Mouse (Mus musculus): ENCODE measurements at regions not wholly inside any gene's neighbourhood (a gene's known extent, or its start where the extent isn't known, plus 50 kb on each side); places are given as distances from the start of the nearest gene placed in this dataset.

- Histone ChIP-seq H3K9ac (replicated peaks; ENCODE audit: low read depth, low read length) (no peak overlapping the region), H3K36me3 (replicated peaks; ENCODE audit: control insufficient read depth, insufficient read depth, low read length) (no peaks in the 10 kb centered on the region), H3K9me3 (replicated peaks; ENCODE audit: control insufficient read depth, low read length) (no peaks in the 10 kb centered on the region), H3K4me2 (ENCODE audit: low read depth, low read length) (no peak overlapping the region), H3K27ac (ENCODE audit: low read depth) (no peak overlapping the region), H3K4me3 (ENCODE audit: low read depth, low read length) (no peak overlapping the region), H3K27me3 (ENCODE audit: control insufficient read depth, insufficient read depth, low read length) (no peaks in the 10 kb centered on the region), H3K4me1 (ENCODE audit: control insufficient read depth, insufficient read depth) (no peaks in the 10 kb centered on the region)
- DNase-seq (ENCODE audit: low spot score): no peak
- ATAC-seq (ENCODE audit: insufficient read depth, low read depth): no peak
- TF ChIP-seq CTCF (IDR thresholded peaks at IDR 0.05; ENCODE audit: low read depth) (no peak), EP300 (IDR thresholded peaks at IDR 0.05; ENCODE audit: low read depth) (no peak)
- WGBS: 47% methylated on average over 1 of the region's 1 CpGs
Measured at GRCm38 (mm10) chr2:148206633-148207032, 159.9 kb upstream of the Foxa2 start.

DNA sequence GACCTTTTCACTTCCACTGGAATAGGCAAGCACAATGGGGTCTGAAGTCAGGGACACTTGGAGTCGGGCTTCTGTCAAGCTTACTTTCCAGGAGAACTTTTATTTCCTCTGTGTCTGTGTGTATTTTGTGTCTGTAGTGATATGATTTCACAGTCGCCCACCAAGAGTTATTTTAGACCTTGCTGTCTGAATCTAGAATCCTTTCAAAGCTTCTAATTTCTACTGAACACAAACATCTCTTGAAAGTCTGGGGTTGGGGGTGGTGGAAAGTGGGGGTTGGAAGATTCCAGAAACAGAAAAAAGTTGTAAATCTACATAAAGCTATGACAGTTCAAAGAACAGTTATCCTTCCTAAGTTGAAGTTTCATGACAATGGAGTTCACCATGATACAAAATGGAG, 164.0 kb upstream of the Foxa2 start:
- Histone ChIP-seq H3K9me3 (replicated peaks; ENCODE audit: control insufficient read depth, low read length) (no peaks in the 10 kb centered on the region), H3K36me3 (replicated peaks; ENCODE audit: control insufficient read depth, insufficient read depth, low read length) (no peaks in the 10 kb centered on the region), H3K4me3 (ENCODE audit: low read depth, low read length) (no peak overlapping the region), H3K27ac (ENCODE audit: low read depth) (no peak overlapping the region), H3K27me3 (ENCODE audit: control insufficient read depth, insufficient read depth, low read length) (no peaks in the 10 kb centered on the region), H3K9ac (replicated peaks; ENCODE audit: low read depth, low read length) (no peak overlapping the region), H3K4me1 (ENCODE audit: control insufficient read depth, insufficient read depth) (no peaks in the 10 kb centered on the region), H3K4me2 (ENCODE audit: low read depth, low read length) (no peak overlapping the region)
- ATAC-seq (ENCODE audit: insufficient read depth, low read depth) (no peak), DNase-seq (ENCODE audit: low spot score) (no peak)
- 56% methylated on average over 2 of the region's 2 CpGs for WGBS
- TF ChIP-seq CTCF (IDR thresholded peaks at IDR 0.05; ENCODE audit: low read depth): no peak
- no peak for TF ChIP-seq EP300 (IDR thresholded peaks at IDR 0.05; ENCODE audit: low read depth)

GRCm38 (mm10) chr2:148217136-148217535, 170.4 kb upstream of the Foxa2 start:
- Histone ChIP-seq H3K9ac (replicated peaks; ENCODE audit: low read depth, low read length) (no peak overlapping the region), H3K9me3 (replicated peaks; ENCODE audit: control insufficient read depth, low read length) (no peaks in the 10 kb centered on the region), H3K4me1 (ENCODE audit: control insufficient read depth, insufficient read depth) (no peaks in the 10 kb centered on the region), H3K36me3 (replicated peaks; ENCODE audit: control insufficient read depth, insufficient read depth, low read length) (no peaks in the 10 kb centered on the region), H3K4me3 (ENCODE audit: low read depth, low read length) (no peak overlapping the region), H3K27ac (ENCODE audit: low read depth) (no peak overlapping the region), H3K27me3 (ENCODE audit: control insufficient read depth, insufficient read depth, low read length) (no peaks in the 10 kb centered on the region), H3K4me2 (ENCODE audit: low read depth, low read length) (no peak overlapping the region)
- TF ChIP-seq CTCF (IDR thresholded peaks at IDR 0.05; ENCODE audit: low read depth): no peak
- TF ChIP-seq EP300 (IDR thresholded peaks at IDR 0.05; ENCODE audit: low read depth): no peak
- ATAC-seq (ENCODE audit: insufficient read depth, low read depth) (no peak), DNase-seq (ENCODE audit: low spot score) (no peak)
- whole genome bisulfite sequencing: 67% methylated on average over 4 of the region's 4 CpGs

GRCm38 (mm10) chr2:148233691-148234300, 161.3 kb upstream of the Sstr4 start:
- Histone ChIP-seq H3K4me2 (ENCODE audit: low read depth, low read length) (no peak overlapping the region), H3K4me3 (ENCODE audit: low read depth, low read length) (no peak overlapping the region), H3K4me1 (ENCODE audit: control insufficient read depth, insufficient read depth) (no peaks in the 10 kb centered on the region), H3K9me3 (replicated peaks; ENCODE audit: control insufficient read depth, low read length) (no peaks in the 10 kb centered on the region), H3K27me3 (ENCODE audit: control insufficient read depth, insufficient read depth, low read length) (no peaks in the 10 kb centered on the region), H3K36me3 (replicated peaks; ENCODE audit: control insufficient read depth, insufficient read depth, low read length) (no peaks in the 10 kb centered on the region), H3K27ac (ENCODE audit: low read depth) (no peak overlapping the region), H3K9ac (replicated peaks; ENCODE audit: low read depth, low read length) (no peak overlapping the region)
- WGBS: 83% methylated on average over 1 of the region's 1 CpGs
- DNase-seq (ENCODE audit: low spot score): no peak
- ATAC-seq (ENCODE audit: insufficient read depth, low read depth): no peak
- TF ChIP-seq EP300 (IDR thresholded peaks at IDR 0.05; ENCODE audit: low read depth) (no peak), CTCF (IDR thresholded peaks at IDR 0.05; ENCODE audit: low read depth) (no peak)

DNA sequence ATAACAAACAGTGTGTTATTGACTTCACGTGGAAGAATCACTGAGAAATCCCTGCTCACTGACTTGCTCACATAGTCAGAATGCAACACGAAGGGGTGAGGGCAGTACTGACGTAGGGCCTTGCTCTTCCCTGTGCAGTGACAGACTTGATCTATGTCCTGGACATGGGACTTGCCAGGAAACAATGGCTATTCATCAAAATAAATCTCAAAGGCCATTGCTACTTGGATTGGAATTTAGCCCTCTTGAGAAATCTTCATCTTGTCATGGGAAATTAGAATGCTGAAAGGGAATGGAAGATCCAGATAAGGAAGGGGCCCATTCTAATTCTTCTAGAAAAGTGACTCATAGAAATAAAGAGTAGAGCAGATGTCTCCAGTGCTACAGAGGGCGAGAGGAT, 158.0 kb upstream of the Sstr4 start:
- Histone ChIP-seq H3K27me3 (ENCODE audit: control insufficient read depth, insufficient read depth, low read length) (no peaks in the 10 kb centered on the region), H3K4me3 (ENCODE audit: low read depth, low read length) (no peak overlapping the region), H3K9me3 (replicated peaks; ENCODE audit: control insufficient read depth, low read length) (no peaks in the 10 kb centered on the region), H3K27ac (ENCODE audit: low read depth) (no peak overlapping the region), H3K4me2 (ENCODE audit: low read depth, low read length) (no peak overlapping the region), H3K9ac (replicated peaks; ENCODE audit: low read depth, low read length) (no peak overlapping the region), H3K36me3 (replicated peaks; ENCODE audit: control insufficient read depth, insufficient read depth, low read length) (no peaks in the 10 kb centered on the region), H3K4me1 (ENCODE audit: control insufficient read depth, insufficient read depth) (no peaks in the 10 kb centered on the region)
- TF ChIP-seq EP300 (IDR thresholded peaks at IDR 0.05; ENCODE audit: low read depth) (no peak), CTCF (IDR thresholded peaks at IDR 0.05; ENCODE audit: low read depth) (no peak)
- DNase-seq (ENCODE audit: low spot score) (no peak), ATAC-seq (ENCODE audit: insufficient read depth, low read depth) (no peak)
- WGBS: 71% methylated on average over 4 of the region's 4 CpGs

GRCm38 (mm10) chr2:148239046-148239445, 156.1 kb upstream of the Sstr4 start:
- TF ChIP-seq CTCF (IDR thresholded peaks at IDR 0.05; ENCODE audit: low read depth): no peak
- no peak for TF ChIP-seq EP300 (IDR thresholded peaks at IDR 0.05; ENCODE audit: low read depth)
- 18% methylated on average over 3 of the region's 3 CpGs for WGBS
- no peak overlapping the region for H3K27ac ChIP-seq (ENCODE audit: low read depth)

More at GRCm38 (mm10) chr2:148239046-148239445, 156.1 kb upstream of the Sstr4 start:
- no peak overlapping the region for H3K4me2 ChIP-seq (ENCODE audit: low read depth, low read length)
- no peak overlapping the region for H3K4me3 ChIP-seq (ENCODE audit: low read depth, low read length)
- ATAC-seq (ENCODE audit: insufficient read depth, low read depth) (no peak), DNase-seq (ENCODE audit: low spot score) (no peak)
- H3K9ac ChIP-seq (replicated peaks; ENCODE audit: low read depth, low read length): no peak overlapping the region
- H3K9me3 ChIP-seq (replicated peaks; ENCODE audit: control insufficient read depth, low read length): no peaks in the 10 kb centered on the region
- H3K27me3 ChIP-seq (ENCODE audit: control insufficient read depth, insufficient read depth, low read length): no peaks in the 10 kb centered on the region
- H3K4me1 ChIP-seq (ENCODE audit: control insufficient read depth, insufficient read depth): no peaks in the 10 kb centered on the region
- H3K36me3 ChIP-seq (replicated peaks; ENCODE audit: control insufficient read depth, insufficient read depth, low read length): no peaks in the 10 kb centered on the region

Measured in heart, postnatal 0 days (tissue).